Mouse (Mus musculus) layer of hippocampus, adult 2 months (tissue): ENCODE measurements at regions not wholly inside any gene's neighbourhood (a gene's known extent, or its start where the extent isn't known, plus 50 kb on each side); places are given as distances from the start of the nearest gene placed in this dataset.
A peak's percentile ranks its signal among the peaks of the same experiment; 100 is the strongest.

Source experiments
- DNase-seq, 2 experiments: peaks; one replicate each; pipeline ENCODE4 v3.0.0; 2022; ENCODE audit warnings: low spot score in 2 of 2
- H3K27ac ChIP-seq: fragments of 200-600 bp; 2 replicates; pipeline ENCODE4 v1.8.1; 2022
- H3K4me3 ChIP-seq: fragments of 200-600 bp; 2 replicates; pipeline ENCODE4 v1.8.1; 2022; ENCODE audit warnings: mild to moderate bottlenecking
- CTCF ChIP-seq: fragments of 200-600 bp; conservative IDR thresholded peaks from 2 replicates; pipeline ENCODE4 v1.8.1; 2022; ENCODE audit warnings: antibody characterized with exemption, mild to moderate bottlenecking, moderate library complexity

DNA sequence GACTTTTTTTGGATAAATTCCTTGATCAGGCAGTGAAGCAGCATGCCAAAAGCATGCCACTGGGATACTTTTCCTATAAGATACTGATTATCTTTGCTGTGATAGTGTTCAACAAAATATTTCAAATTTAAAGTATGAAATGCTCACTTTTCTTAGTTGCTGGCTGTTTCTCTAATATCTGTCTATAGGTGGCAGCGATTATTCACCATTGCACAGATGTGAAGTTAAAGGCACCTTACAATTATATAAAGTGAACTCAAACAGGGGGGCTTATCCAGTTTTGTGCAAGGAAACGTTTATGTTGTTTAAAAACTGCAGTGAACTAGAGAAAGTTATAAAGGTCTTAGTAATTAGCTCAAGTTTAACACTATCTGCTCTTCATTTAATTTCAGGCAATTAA is 794.1 kb upstream of the Frg1 start:
- H3K4me3 ChIP-seq: no peak overlapping the region
- H3K27ac ChIP-seq: no peak overlapping the region
- TF ChIP-seq CTCF: peak; percentile 64
- DNase-seq: no peak

DNA sequence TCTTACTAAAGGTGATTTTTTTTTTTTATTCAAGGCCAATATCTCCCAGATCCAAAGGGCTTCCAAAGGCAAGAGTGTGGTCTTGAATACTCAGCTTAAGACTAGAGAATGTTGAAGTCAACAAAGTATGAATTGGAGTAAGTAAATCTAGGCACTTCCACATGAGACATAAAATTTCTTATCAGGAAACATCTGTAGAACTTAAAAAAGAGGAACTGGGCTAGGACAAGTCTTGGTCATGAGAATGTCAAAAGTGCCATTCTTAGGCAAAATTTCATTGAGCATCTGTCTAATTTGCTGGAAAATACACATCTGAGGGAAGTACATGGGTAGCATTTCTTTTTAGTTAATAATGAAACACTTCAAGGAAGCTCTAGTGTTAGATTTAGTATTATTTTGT is 793.1 kb upstream of the Frg1 start:
- no peak for DNase-seq
- TF ChIP-seq CTCF: no peak
- H3K27ac ChIP-seq: no peak overlapping the region
- H3K4me3 ChIP-seq: no peak overlapping the region

DNA sequence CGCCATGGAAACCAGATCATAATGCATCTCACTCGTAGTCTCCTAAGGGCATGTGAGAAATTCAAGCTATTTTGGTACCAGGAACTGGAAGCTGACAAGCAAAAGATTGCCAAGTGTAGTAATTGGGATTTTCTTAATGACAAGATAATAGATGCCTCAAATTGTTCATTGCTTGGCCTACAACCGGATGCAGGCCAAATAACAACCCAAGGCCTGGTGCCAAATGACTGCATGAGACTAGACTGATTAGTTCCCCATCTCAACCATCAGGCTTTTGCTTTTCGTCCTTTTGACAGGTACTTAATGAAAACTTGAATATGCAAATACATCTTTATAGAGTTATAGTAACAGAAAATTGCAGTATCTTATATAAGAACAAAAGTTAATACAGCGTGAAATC is 780.4 kb upstream of the Frg1 start:
- Histone ChIP-seq H3K4me3 (no peak overlapping the region), H3K27ac (no peak overlapping the region)
- TF ChIP-seq CTCF: no peak
- DNase-seq: no peak

DNA sequence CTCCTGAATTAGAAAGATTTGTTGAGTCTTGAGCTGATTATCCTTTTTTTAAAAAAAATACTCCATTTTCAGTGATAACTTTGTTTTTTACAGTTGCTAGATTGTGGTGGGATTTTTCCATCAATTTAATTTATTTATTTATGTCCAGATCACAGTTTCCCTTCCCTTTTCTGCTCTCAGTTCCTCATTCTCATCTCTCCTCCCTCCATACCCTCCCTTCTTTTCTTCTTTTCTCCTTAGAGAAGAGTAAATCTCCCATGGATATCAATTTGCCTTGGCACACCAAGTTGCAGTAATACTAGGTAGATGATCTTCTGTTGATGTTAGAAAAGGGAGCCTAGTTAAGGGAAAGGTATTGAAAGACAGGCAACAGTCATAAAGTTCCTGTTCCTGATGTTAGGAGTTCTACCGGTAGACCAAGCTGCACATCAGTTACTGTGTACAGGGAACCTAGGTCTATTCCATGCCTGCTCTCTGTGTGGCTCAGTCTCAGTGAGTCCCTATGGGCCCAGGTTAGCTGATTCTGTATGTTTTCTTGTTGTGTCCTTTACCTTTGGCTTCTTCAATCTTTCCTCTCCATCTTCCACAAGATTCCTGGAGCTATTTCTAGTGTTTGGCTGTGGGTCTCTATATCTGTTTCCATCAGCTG is 777.2 kb upstream of the Frg1 start:
- Histone ChIP-seq H3K27ac (no peak overlapping the region), H3K4me3 (no peak overlapping the region)
- DNase-seq: no peak
- TF ChIP-seq CTCF: no peak

DNA sequence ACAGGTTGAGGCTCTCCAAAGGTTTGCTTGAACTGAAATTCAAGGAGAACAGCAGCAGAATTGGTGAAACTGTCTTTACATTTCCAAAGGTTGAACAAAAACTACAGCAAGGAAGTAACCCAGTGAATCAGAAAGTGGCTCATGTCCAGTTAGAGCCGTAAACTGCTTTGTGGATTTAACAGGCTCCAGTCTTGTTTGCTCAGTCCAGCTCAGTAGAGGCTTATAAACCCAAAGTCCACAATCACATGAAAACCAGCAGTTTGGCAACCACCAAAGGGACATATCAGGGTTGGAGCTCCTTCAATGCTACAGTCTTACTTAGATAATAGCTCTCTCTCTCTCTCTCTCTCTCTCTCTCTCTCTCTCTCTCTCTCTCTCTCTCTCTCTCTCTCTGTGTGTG is 770.2 kb upstream of the Frg1 start:
- Histone ChIP-seq H3K27ac (no peak overlapping the region), H3K4me3 (no peak overlapping the region)
- TF ChIP-seq CTCF: no peak
- no peak for DNase-seq

DNA sequence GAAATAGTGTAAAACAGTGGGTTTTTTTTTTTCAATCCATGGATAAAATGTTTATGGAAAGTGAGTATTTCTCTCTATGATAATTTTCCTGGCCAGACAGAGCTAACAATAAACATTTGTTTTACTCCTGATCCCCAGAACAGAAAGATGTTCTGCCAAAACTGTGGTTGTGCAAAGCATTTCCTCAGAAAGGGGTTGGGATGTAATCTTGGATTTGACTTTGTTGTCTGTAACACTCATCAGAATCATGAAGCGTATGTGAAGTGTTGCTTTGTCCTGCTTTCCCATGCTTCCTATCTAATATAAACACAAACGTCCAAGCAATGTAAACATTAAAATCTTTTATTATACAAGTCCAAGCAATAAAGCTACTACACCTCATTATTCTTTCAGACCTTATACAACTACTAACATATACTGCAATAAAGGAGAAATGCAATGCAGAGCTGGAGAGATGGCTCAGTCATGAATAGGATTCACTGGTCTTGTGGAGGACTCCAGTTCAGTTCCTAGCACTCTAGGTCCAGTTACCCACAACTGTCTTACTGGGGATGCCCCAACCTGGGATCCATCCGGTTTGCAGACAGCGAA is 766.5 kb upstream of the Frg1 start:
- TF ChIP-seq CTCF: no peak
- Histone ChIP-seq H3K27ac (no peak overlapping the region), H3K4me3 (no peak overlapping the region)
- DNase-seq: no peak

DNA sequence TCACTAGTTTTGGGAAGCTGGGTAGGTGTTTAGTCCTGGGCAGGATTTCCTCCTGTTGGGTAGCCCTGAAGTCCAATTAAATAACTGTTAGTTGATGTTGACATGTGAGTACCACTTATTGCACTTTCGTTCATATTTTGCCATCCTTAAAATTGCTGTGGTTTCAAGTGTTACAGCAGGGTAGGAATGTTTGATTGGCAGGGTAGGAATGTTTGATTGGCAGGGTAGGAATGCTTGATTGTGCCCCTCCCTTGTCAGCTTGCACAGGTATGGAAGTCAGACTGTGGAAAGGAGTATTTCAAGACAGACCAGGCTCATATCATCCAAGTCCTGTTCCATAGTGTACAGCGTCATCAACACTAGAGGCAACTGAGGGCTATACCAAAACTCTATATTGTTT is 745.6 kb upstream of the Frg1 start:
- DNase-seq: no peak

DNA sequence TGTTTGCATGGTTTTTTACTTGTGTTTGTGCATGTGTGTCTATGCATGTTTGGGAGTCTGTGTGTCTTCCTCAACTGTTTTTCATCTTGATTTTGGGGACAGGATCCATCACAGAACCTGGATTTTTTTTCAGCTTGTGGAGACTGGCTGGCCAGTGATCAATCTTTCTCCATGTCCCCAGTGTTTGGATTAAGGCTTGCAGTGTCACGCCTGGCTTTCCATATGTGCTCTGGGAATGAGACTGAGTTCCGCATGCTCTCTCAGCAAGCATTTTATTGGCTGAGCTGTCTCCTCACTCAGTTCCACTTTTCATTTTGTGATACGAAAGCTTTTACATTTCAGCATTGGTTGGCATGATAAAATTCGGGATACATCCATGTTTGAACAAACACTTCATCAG is 740.1 kb upstream of the Frg1 start:
- no peak for DNase-seq
- TF ChIP-seq CTCF: no peak
- Histone ChIP-seq H3K27ac (no peak overlapping the region), H3K4me3 (no peak overlapping the region)

More for the DNA sequence above, 745.6 kb upstream of the Frg1 start:
- no peak overlapping the region for H3K4me3 ChIP-seq
- no peak overlapping the region for H3K27ac ChIP-seq
- no peak for TF ChIP-seq CTCF

DNA sequence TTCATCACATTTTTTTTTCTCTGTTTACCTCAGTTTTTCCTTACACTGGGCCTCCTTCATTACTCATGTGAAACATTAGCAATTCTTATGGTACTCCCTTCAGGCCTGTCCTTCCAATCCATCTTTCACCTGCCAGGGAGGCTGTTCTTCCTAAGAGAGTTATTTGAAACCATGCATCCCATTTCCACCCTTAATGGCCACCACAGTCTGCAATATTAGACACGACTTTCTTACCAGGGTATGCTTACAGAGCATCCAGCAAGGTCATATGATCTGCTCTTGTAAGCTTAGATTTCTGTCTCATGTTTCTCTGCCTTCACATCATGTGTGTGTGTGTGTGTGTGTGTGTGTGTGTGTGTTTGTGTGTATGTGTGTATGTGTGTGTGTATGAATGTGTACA is 739.7 kb upstream of the Frg1 start:
- Histone ChIP-seq H3K4me3 (no peak overlapping the region), H3K27ac (no peak overlapping the region)
- no peak for DNase-seq
- no peak for TF ChIP-seq CTCF

DNA sequence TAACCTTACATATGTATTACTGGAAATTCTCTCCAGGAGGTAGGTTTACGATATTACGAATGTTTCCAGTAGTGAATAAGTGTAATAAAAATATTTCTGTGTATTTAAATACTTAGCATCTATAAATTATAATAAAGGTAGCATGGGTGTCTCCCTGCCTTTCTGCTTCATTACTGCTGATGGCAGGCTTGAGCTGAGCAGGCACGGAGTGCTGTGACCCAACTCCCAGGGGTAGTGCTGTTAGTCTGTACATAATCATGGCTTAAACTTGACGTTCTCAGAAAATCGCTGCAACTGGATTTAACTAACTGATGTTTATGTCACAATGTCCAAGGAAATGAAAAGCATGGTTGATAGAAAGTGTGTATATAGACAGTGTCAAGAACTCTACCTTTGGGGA is 727.8 kb upstream of the Frg1 start:
- H3K27ac ChIP-seq: no peak overlapping the region
- no peak overlapping the region for H3K4me3 ChIP-seq
- no peak for DNase-seq
- no peak for TF ChIP-seq CTCF

DNA sequence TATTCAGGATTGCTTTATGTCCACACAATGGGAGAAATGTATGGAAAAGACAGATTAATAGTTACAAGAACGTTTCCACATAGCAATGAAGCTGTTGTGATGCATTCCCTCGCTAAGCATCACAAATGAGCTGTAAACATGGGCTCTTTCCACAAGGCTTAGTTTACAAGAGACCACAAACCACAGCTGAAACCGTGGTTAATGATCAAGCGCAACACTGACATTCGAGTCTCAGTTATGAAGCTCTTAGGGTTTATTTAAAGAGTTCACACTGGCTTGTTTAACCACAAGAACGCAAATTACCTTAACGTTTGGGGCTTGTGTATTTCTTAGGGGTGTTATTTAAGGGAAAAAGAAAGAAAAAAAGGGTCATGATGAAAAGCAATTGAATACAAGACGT is 727.3 kb upstream of the Frg1 start:
- TF ChIP-seq CTCF: no peak
- Histone ChIP-seq H3K4me3 (no peak overlapping the region), H3K27ac (no peak overlapping the region)
- DNase-seq: no peak

DNA sequence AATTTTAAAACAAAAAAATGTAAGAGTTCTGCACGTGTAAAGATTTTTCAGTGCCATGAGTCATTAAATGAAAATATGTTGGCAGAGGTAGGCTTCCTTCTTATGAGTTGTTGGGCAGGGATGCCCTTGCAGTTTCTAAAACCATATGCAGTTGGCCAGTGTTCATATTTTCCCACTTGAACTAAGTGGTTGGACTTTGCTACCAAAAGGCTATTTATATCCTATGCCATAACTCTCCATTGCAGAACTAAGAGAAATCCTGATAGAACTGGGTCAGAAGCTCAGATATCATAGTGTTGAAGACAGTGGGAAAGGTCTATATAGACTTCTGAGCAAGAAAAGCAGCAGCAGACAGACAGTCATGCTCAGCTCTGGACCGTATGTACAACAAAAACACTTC is 690.7 kb upstream of the Frg1 start:
- TF ChIP-seq CTCF: no peak
- no peak for DNase-seq
- H3K27ac ChIP-seq: no peak overlapping the region
- no peak overlapping the region for H3K4me3 ChIP-seq

DNA sequence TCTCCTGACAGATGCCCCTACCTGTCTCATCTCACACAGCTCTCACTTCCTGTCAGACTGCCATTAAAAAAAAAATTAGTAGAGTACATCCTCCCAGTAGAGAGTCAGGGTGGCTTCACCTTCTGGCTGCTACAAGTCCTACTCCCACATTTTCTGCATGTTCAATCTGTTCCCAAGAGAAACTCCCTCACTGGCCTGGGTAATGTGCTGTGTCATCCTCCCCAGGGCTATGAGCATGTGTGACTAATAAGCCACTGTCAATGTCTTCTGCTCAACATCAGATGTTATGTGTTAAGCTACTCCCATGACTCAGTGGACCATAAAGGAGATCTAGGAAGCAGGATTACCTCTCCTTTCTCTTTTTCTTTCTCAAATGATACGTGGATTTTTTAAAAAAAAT is 652.4 kb upstream of the Frg1 start:
- DNase-seq: no peak
- Histone ChIP-seq H3K4me3 (no peak overlapping the region), H3K27ac (no peak overlapping the region)
- TF ChIP-seq CTCF: no peak

DNA sequence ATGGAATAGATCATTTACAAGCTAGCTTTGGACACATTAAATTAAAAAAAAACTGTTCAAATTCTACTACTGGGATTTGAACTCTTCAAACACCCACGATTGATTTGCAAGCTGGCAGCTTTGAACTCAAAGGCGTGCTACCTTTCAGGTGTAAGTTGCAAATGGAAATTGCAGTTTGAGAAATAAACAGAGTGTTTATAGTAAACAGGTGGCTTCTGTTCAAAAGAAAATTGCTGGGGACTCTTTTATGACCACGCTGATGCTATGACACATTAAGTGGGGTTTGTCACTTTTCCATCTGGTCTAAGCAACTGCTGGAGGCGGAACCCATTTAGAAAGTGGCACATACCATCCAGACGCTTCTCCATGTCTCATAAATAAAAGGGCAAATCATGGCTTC is 626.7 kb upstream of the Frg1 start:
- H3K27ac ChIP-seq: no peak overlapping the region
- DNase-seq: peak; percentile 6 to 12

More for the DNA sequence above, 626.7 kb upstream of the Frg1 start:
- no peak overlapping the region for H3K4me3 ChIP-seq
- no peak for TF ChIP-seq CTCF
